Mouse (Mus musculus): ENCODE results near the gene Ace. TPM values are rescaled to one million over a fixed set of nuclear protein-coding genes. Genes with fewer than 3 reads are reported as not detected.

Gene Ace
- total RNA-seq (2014; fragmentation: Nextera tagmentation) (not detected in 2 replicates), total RNA-seq (2017) (not detected in 2 replicates), polyA plus RNA-seq (2012) (not detected in 2 replicates)

GRCm38 (mm10) chr11:105967741-105968574 lies at the start of gene Ace:
Gene Ace, plus strand, starts transcription at chr11:105967945.
- H3K27me3 ChIP-seq (ENCODE audit: insufficient read depth, low read length): peaks cover 4% of the 10 kb centered on the region; the same call in 1 of the 2 replicates

DNA sequence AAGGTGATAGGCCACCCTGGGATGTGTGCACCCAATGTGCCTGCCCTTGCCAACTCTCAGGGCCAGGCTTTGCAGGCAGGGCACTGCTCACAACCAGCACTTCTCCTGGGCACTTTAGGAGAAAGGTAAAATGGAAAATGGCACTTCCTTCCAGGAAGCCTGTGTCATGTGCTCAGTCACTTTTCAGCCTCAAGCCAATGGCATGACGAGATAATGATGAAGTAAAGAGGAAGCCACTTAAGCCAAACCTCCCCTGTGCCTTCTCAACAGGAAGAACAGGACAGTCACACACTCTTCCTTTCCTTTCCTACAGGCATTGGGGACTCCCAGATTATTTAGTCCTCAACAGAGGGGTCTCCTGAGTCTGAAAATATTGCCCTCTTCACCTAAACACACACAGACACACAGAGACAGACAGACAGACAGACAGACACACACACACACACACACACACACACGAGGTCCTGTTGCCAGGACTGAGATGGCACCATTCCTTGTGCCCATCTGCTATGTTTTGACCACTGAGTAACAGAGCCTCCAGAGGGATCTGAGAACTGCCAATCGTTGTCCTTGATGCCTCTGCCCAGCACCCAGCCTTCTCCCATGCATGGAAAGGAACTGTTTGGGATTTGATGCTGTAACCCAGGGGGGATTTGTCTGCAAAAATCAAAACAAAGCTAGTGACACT lies 47.5 kb upstream of the Ace start:
- H3K4me3 ChIP-seq (ENCODE audit: low read depth, low read length): no peak overlapping the region
- TF ChIP-seq GATA1 (IDR thresholded peaks at IDR 0.05; ENCODE audit: borderline replicate concordance, low read length) (no peak), CTCF (IDR thresholded peaks at IDR 0.05; ENCODE audit: low read depth, low read length) (no peak), GATA2 (IDR thresholded peaks at IDR 0.05; ENCODE audit: borderline replicate concordance, low read depth, low read length) (no peak), POLR2AphosphoS5 (IDR thresholded peaks at IDR 0.05; ENCODE audit: insufficient replicate concordance, low read depth, low read length) (no peak), TAL1 (conservative IDR thresholded peaks at IDR 0.05; ENCODE audit: low read depth, low read length) (no peak)
- peaks cover 26% of the 10 kb centered on the region for H3K27me3 ChIP-seq (ENCODE audit: insufficient read depth, low read length)
- H3K4me1 ChIP-seq (ENCODE audit: insufficient read depth, low read depth, low read length): no peaks in the 10 kb centered on the region
- H3K36me3 ChIP-seq (replicated peaks): no peaks in the 10 kb centered on the region
- H3K9me3 ChIP-seq (replicated peaks): no peaks in the 10 kb centered on the region
- ATAC-seq (ENCODE audit: extremely low read depth, insufficient number of reproducible peaks, low FRiP score, poor library complexity, severe bottlenecking) (no peak), DNase-seq (ENCODE audit: low spot score) (no peak)

More at GRCm38 (mm10) chr11:105967741-105968574, at the start of gene Ace:
- no peak for DNase-seq (ENCODE audit: low spot score)
- TF ChIP-seq POLR2AphosphoS5 (IDR thresholded peaks at IDR 0.05; ENCODE audit: insufficient replicate concordance, low read depth, low read length) (no peak), TAL1 (conservative IDR thresholded peaks at IDR 0.05; ENCODE audit: low read depth, low read length) (no peak), GATA1 (IDR thresholded peaks at IDR 0.05; ENCODE audit: borderline replicate concordance, low read length) (no peak), GATA2 (IDR thresholded peaks at IDR 0.05; ENCODE audit: borderline replicate concordance, low read depth, low read length) (no peak), CTCF (IDR thresholded peaks at IDR 0.05; ENCODE audit: low read depth, low read length) (no peak)
- no peak for ATAC-seq (ENCODE audit: extremely low read depth, insufficient number of reproducible peaks, low FRiP score, poor library complexity, severe bottlenecking)
- H3K9me3 ChIP-seq (replicated peaks): no peaks in the 10 kb centered on the region
- H3K4me3 ChIP-seq (ENCODE audit: low read depth, low read length): no peak within 1 kb of the TSS
- H3K4me1 ChIP-seq (ENCODE audit: insufficient read depth, low read depth, low read length): no peaks in the 10 kb centered on the region
- no peaks in the 10 kb centered on the region for H3K36me3 ChIP-seq (replicated peaks)

DNA sequence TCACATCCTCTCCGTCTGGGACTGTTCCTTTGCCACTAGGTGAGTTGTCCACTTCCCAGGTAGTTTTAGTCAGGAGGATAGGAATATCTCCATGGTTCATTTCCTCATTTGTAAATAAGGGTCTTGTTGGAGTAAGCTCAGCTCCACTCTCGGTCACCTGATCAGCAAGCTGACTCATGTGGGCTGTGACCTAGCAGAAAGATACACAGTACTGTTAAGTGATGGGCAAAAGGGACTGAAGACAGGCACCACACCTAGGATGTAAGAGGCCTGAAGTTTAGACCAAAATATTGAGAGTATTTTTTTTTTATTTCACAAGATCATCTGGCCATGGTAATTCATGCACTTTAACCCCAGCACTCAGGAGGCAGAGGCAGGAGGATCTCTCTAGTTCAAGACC lies 46.9 kb upstream of the Ace start:
- H3K9me3 ChIP-seq (replicated peaks): no peaks in the 10 kb centered on the region
- ATAC-seq (ENCODE audit: extremely low read depth, insufficient number of reproducible peaks, low FRiP score, poor library complexity, severe bottlenecking) (no peak), DNase-seq (ENCODE audit: low spot score) (no peak)
- H3K4me1 ChIP-seq (ENCODE audit: insufficient read depth, low read depth, low read length): no peaks in the 10 kb centered on the region
- no peaks in the 10 kb centered on the region for H3K36me3 ChIP-seq (replicated peaks)
- peaks cover 26% of the 10 kb centered on the region for H3K27me3 ChIP-seq (ENCODE audit: insufficient read depth, low read length)
- no peak overlapping the region for H3K4me3 ChIP-seq (ENCODE audit: low read depth, low read length)
- TF ChIP-seq POLR2AphosphoS5 (IDR thresholded peaks at IDR 0.05; ENCODE audit: insufficient replicate concordance, low read depth, low read length) (no peak), GATA2 (IDR thresholded peaks at IDR 0.05; ENCODE audit: borderline replicate concordance, low read depth, low read length) (no peak)

GRCm38 (mm10) chr11:105921275-105921674 lies 46.5 kb upstream of the Ace start:
- TF ChIP-seq POLR2AphosphoS5 (IDR thresholded peaks at IDR 0.05; ENCODE audit: insufficient replicate concordance, low read depth, low read length): no peak
- no peak for TF ChIP-seq TAL1 (conservative IDR thresholded peaks at IDR 0.05; ENCODE audit: low read depth, low read length)
- TF ChIP-seq GATA1 (IDR thresholded peaks at IDR 0.05; ENCODE audit: borderline replicate concordance, low read length): no peak
- TF ChIP-seq CTCF (IDR thresholded peaks at IDR 0.05; ENCODE audit: low read depth, low read length): no peak
- TF ChIP-seq GATA2 (IDR thresholded peaks at IDR 0.05; ENCODE audit: borderline replicate concordance, low read depth, low read length): no peak
- H3K27me3 ChIP-seq (ENCODE audit: insufficient read depth, low read length): peaks cover 26% of the 10 kb centered on the region
- ATAC-seq (ENCODE audit: extremely low read depth, insufficient number of reproducible peaks, low FRiP score, poor library complexity, severe bottlenecking) (no peak), DNase-seq (ENCODE audit: low spot score) (no peak)
- H3K36me3 ChIP-seq (replicated peaks): no peaks in the 10 kb centered on the region
- H3K9me3 ChIP-seq (replicated peaks): no peaks in the 10 kb centered on the region
- H3K4me3 ChIP-seq (ENCODE audit: low read depth, low read length): no peak overlapping the region
- no peaks in the 10 kb centered on the region for H3K4me1 ChIP-seq (ENCODE audit: insufficient read depth, low read depth, low read length)

GRCm38 (mm10) chr11:105922769-105923663 lies 44.7 kb upstream of the Ace start:
- H3K36me3 ChIP-seq (replicated peaks): no peaks in the 10 kb centered on the region
- no peak overlapping the region for H3K4me3 ChIP-seq (ENCODE audit: low read depth, low read length)
- TF ChIP-seq GATA1 (IDR thresholded peaks at IDR 0.05; ENCODE audit: borderline replicate concordance, low read length): no peak
- no peak for TF ChIP-seq CTCF (IDR thresholded peaks at IDR 0.05; ENCODE audit: low read depth, low read length)
- no peak for TF ChIP-seq POLR2AphosphoS5 (IDR thresholded peaks at IDR 0.05; ENCODE audit: insufficient replicate concordance, low read depth, low read length)
- TF ChIP-seq TAL1 (conservative IDR thresholded peaks at IDR 0.05; ENCODE audit: low read depth, low read length): no peak
- TF ChIP-seq GATA2 (IDR thresholded peaks at IDR 0.05; ENCODE audit: borderline replicate concordance, low read depth, low read length): no peak
- ATAC-seq (ENCODE audit: extremely low read depth, insufficient number of reproducible peaks, low FRiP score, poor library complexity, severe bottlenecking) (no peak), DNase-seq (ENCODE audit: low spot score) (no peak)
- H3K4me1 ChIP-seq (ENCODE audit: insufficient read depth, low read depth, low read length): peaks cover 2% of the 10 kb centered on the region; the same call in 1 of the 2 replicates
- H3K27me3 ChIP-seq (ENCODE audit: insufficient read depth, low read length): peaks cover 30% of the 10 kb centered on the region
- H3K9me3 ChIP-seq (replicated peaks): no peaks in the 10 kb centered on the region
